ENCODE assay signal across 11 mouse cellular contexts in the genomic region with DNA sequence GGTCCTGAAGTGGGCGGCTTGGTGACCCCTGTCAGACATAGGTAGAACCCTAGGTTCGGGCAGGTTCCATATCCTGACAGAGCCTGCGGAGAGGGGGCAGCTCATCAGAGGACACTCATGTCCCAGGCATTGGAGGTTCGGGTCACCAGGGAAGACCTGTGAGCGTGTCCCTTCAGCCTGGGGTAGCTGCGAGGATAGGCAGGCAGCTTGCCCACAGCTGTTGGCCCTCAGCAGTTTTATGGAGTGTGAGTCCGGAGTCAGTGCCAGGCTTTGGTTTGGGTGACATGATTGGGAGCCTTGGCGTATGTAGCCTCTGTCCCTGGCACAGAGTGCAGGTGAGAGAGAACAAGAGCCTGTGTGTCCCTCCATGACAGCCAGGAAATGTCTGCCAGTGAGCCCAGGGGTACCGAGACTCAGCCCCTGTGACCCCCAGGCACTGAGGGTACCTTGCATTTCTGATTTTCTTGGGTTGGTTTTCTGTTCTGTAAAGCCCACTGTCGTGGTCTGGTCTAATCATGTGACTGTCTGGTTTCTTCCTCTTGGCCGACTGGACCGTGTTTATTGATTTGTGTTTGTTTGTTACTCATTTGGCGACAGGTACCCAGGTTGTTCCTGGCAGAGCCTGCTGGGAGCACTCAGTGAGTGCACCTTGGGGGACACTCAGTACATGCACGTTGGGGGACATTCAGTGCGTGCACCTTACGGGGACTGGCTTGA. TPM values are rescaled to one million over a fixed set of nuclear protein-coding genes. Genes with fewer than 3 reads are reported as not detected.
A peak's percentile ranks its signal among the peaks of the same experiment; 100 is the strongest.
DNase-seq lines count a peak whose midpoint lies in the region; ATAC-seq and TF ChIP-seq lines count a peak whose summit lies in the region.
"Had no signal": no experiment of that assay in that cellular context is flagged by ENCODE, and none has a peak within 500 bp of the region (broad histone marks: within the 10 kb centered on the region; RNA-seq: fewer than 3 reads in every experiment).

No protein-coding gene starts in this region.

- H3K9me3 ChIP-seq in lung, postnatal 0 days (ENCODE audit: low read length): no peaks in the 10 kb centered on the region
- H3K9me3 ChIP-seq: forebrain, embryonic 10.5 days; hindbrain, embryonic 15.5 days; neural tube, embryonic 13.5 days had no signal

- peak overlapping the region; percentile 79; the same call in 1 of the 2 replicates for H3K27ac ChIP-seq in lung, postnatal 0 days (ENCODE audit: low read length)
- H3K27ac ChIP-seq: forebrain, embryonic 10.5 days; hindbrain, embryonic 15.5 days; neural tube, embryonic 13.5 days had no signal

- DNase-seq in cerebellum, adult 9-10 months: peak; percentile 65
- no peak for DNase-seq in cerebellum, adult 8-10 months
- DNase-seq in lung, adult 2 months: no peak
- DNase-seq in lung, postnatal 36 days: no peak
- peak; percentile 65 for DNase-seq in gastrocnemius, postnatal 10 days
- peak; percentile 58 for DNase-seq in lung, postnatal 0 days (ENCODE audit: low spot score)
- DNase-seq in spleen, postnatal 36 days (ENCODE audit: low spot score in 2 of 2): no peak
- no peak for DNase-seq in ovary, postnatal 14 days (ENCODE audit: low spot score)

- 45% methylated on average over 16 of the region's 16 CpGs for WGBS in lung, adult 2 months
- WGBS in lung, postnatal 0 days: 63% methylated on average over 16 of the region's 16 CpGs

- H3K27me3 ChIP-seq in lung, postnatal 0 days (replicated peaks; ENCODE audit: insufficient read depth, low read length): no peaks in the 10 kb centered on the region
- H3K27me3 ChIP-seq: hindbrain, embryonic 15.5 days; neural tube, embryonic 13.5 days had no signal

- peak overlapping the region; percentile 40 for H3K4me3 ChIP-seq in lung, adult 2 months (replicated peaks; ENCODE audit: extremely low read depth, low read depth, low read length)
- peak overlapping the region; percentile 29; the same call in 1 of the 2 replicates for H3K4me3 ChIP-seq in lung, postnatal 0 days (ENCODE audit: low read depth, low read length)
- H3K4me3 ChIP-seq: forebrain, embryonic 10.5 days; hindbrain, embryonic 15.5 days; neural tube, embryonic 13.5 days had no signal

- peak overlapping the region; percentile 43 for H3K4me2 ChIP-seq in lung, postnatal 0 days (replicated peaks; ENCODE audit: low read depth, low read length)
- H3K4me2 ChIP-seq: hindbrain, embryonic 15.5 days; neural tube, embryonic 13.5 days had no signal

- peak; percentile 11; the same call in 1 of the 2 replicates for ATAC-seq in lung, postnatal 0 days

- peak overlapping the region; percentile 39 for H3K9ac ChIP-seq in lung, postnatal 0 days (replicated peaks; ENCODE audit: low read depth)
- H3K9ac ChIP-seq: hindbrain, embryonic 15.5 days; neural tube, embryonic 13.5 days had no signal

- H3K36me3 ChIP-seq in lung, postnatal 0 days (ENCODE audit: insufficient read depth, low read length): no peaks in the 10 kb centered on the region
- H3K36me3 ChIP-seq: hindbrain, embryonic 15.5 days; neural tube, embryonic 13.5 days had no signal

- TF ChIP-seq POLR2A in lung, adult 2 months (IDR thresholded peaks at IDR 0.05; ENCODE audit: borderline replicate concordance, extremely low read depth, low read depth, low read length): no peak

- TF ChIP-seq EP300 in lung, postnatal 0 days (IDR thresholded peaks at IDR 0.05): no peak

- TF ChIP-seq CTCF in lung, adult 2 months (IDR thresholded peaks at IDR 0.05; ENCODE audit: insufficient read depth, low read length): no peak
- TF ChIP-seq CTCF in lung, postnatal 0 days (IDR thresholded peaks at IDR 0.05): no peak

- H3K4me1 ChIP-seq in lung, adult 2 months (ENCODE audit: control insufficient read depth, insufficient read depth, low read length): peaks cover 55% of the 10 kb centered on the region
- H3K4me1 ChIP-seq in lung, postnatal 0 days (ENCODE audit: insufficient read depth, low read depth, low read length): peaks cover 33% of the 10 kb centered on the region

RNA-seq across cellular contexts. Expression of gene Tpst2, which starts 13.5 kb away (rescaled TPM):
- 122 and 144 TPM in 2 replicates for polyA plus RNA-seq in lung, adult 2 months (2012; rRNA removed)
- total RNA-seq in gastrocnemius, postnatal 10 days (2021): 10 to 100 TPM; 21.5 to 23.6 TPM
- 96.8 and 106 TPM in 2 replicates for polyA plus RNA-seq in lung, postnatal 0 days (2015; fragmentation: Nextera tagmentation; extraction: Ambion mirVana)

RNA-seq across cellular contexts. Expression of gene Crybb1, which starts 34.4 kb away (rescaled TPM):
- polyA plus RNA-seq in lung, adult 2 months (2012; rRNA removed): 0.14 TPM in 1 of 2 replicates, not detected in the other
- 1 to 10 TPM; 1.4 to 1.7 TPM for total RNA-seq in gastrocnemius, postnatal 10 days (2021)
- polyA plus RNA-seq in lung, postnatal 0 days (2015; fragmentation: Nextera tagmentation; extraction: Ambion mirVana): 1.4 and 1.7 TPM in 2 replicates
- polyA plus RNA-seq: forebrain, embryonic 10.5 days had no signal

RNA-seq across cellular contexts. Expression of gene Tfip11, which starts 36.2 kb away (rescaled TPM):
- polyA plus RNA-seq in lung, adult 2 months (2012; rRNA removed): 33.5 and 36.2 TPM in 2 replicates
- 10 to 100 TPM; 14.8 to 15.9 TPM for total RNA-seq in gastrocnemius, postnatal 10 days (2021)
- polyA plus RNA-seq in lung, postnatal 0 days (2015; fragmentation: Nextera tagmentation; extraction: Ambion mirVana): 16.0 and 16.7 TPM in 2 replicates

RNA-seq across cellular contexts. Expression of gene Cryba4, which starts 37.7 kb away (rescaled TPM):
- 1.0 and 1.4 TPM in 2 replicates for polyA plus RNA-seq in lung, adult 2 months (2012; rRNA removed)
- total RNA-seq in gastrocnemius, postnatal 10 days (2021): under 1 TPM; 0.33 to 0.61 TPM
- 0.87 and 1.5 TPM in 2 replicates for polyA plus RNA-seq in lung, postnatal 0 days (2015; fragmentation: Nextera tagmentation; extraction: Ambion mirVana)

RNA-seq across cellular contexts. Expression of gene Srrd, which starts 52.9 kb away (rescaled TPM):
- polyA plus RNA-seq in lung, adult 2 months (2012; rRNA removed): 34.6 and 38.4 TPM in 2 replicates
- 1 to 10 TPM; 4.7 to 5.0 TPM for total RNA-seq in gastrocnemius, postnatal 10 days (2021)
- 21.3 and 21.9 TPM in 2 replicates for polyA plus RNA-seq in lung, postnatal 0 days (2015; fragmentation: Nextera tagmentation; extraction: Ambion mirVana)

Comparison
In these comparisons a context has a peak if more than half of its experiments do, and no peak if none do; other contexts are left out.
1. DNase-seq: peak in cerebellum, adult 9-10 months (single experiment), gastrocnemius, postnatal 10 days (single experiment) and lung, postnatal 0 days (single experiment); none in cerebellum, adult 8-10 months (single experiment), lung, adult 2 months (single experiment), lung, postnatal 36 days (single experiment), spleen, postnatal 36 days (0 of 2) and ovary, postnatal 14 days (single experiment).